Mouse (Mus musculus) lung, adult 2 months (tissue): ENCODE measurements around the gene Cd300lf. TPM values are rescaled to one million over a fixed set of nuclear protein-coding genes. Genes with fewer than 3 reads are reported as not detected.
A peak's percentile ranks its signal among the peaks of the same experiment; 100 is the strongest.

Experiments used
- DNase-seq: peaks from one replicate; pipeline ENCODE4 v3.0.0; 2022
- H3K4me1 ChIP-seq: fragments of 200-500 bp; 2 replicates; pipeline ENCODE4 v1.6.1; 2011; ENCODE audit warnings: low read length; ENCODE audit not compliant: control insufficient read depth, insufficient read depth
- H3K4me3 ChIP-seq: fragments of 200-500 bp; replicated peaks from 2 replicates; pipeline ENCODE3; 2011; ENCODE audit warnings: low read depth, mild to moderate bottlenecking, control low read depth, low read length; ENCODE audit errors: extremely low read depth
- CTCF ChIP-seq: fragments of 200-500 bp; IDR thresholded peaks from 2 replicates; pipeline ENCODE4 v1.5.1; 2011; ENCODE audit warnings: mild to moderate bottlenecking, low read length, control low read depth; ENCODE audit not compliant: insufficient read depth
- POLR2A ChIP-seq: fragments of 200-500 bp; IDR thresholded peaks from 2 replicates; pipeline ENCODE4 v1.6.1; 2011; ENCODE audit warnings: low read depth, mild to moderate bottlenecking, control low read depth, low read length, borderline replicate concordance; ENCODE audit errors: extremely low read depth
- WGBS: fragments of 180-500 bp; shearing (Covaris S2); methylation state at CpG from one replicate; pipeline ENCODE4 v1.1.7; 2018; 5-methylcytosine and 5-hydroxymethylcytosine counted together
- polyA plus RNA-seq: library from polyadenylated mRNA; depleted of rRNA; stranded (reverse); fragments of >200 nt; gene quantifications from 2 replicates; pipeline ENCODE4 v1.2.3, GENCODE M21; 2012

Gene Cd300lf
- polyA plus RNA-seq, 1 experiment: 20.6 TPM

DNA sequence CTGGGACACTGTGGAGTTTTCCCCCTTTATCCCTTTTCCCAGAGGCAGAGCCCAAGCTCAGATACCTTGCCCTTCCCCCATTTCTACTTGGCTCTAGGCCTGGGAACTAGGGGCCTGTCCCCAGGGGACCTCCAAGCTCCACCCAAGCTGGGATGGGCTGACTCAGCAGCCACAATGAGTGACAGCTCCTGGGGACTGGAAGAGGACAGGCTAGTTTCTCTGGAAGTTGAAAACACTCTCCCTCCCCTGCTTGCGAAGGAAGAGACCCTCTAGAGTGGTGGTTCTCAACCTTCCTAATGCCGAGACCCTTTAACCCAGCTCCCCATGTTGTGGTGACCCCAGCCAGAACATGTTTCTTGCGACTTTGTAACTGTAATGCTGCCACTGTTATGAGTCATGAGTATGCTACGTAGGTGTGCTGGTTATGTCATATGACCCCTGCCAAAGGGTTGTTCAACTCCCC, 39.1 kb upstream of the Cd300lf start:
- 43% methylated on average over 4 of the region's 4 CpGs for WGBS
- Histone ChIP-seq H3K4me3 (no peak overlapping the region), H3K4me1 (peaks cover 16% of the 10 kb centered on the region)
- no peak for DNase-seq
- no peak for TF ChIP-seq POLR2A

DNA sequence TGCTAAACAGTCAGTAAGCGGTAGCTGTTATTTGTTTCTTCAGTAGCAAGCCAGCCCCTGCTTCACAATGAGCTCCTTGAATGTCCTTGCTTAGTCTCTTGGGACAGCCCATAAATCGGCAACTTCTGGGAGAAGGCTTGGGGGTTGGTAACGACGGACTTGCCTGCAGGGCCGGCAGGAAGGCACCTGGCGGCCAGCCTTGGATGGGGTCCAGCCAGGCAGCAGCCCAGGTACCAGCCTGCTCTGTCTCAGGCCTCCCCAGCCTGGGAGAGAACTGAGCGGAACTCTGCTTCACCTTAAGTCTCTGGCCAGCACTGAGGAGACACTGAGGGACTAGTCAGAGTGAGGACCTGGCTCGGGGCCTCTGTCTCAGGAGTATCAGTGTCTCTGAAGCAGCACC, 37.3 kb upstream of the Cd300lf start:
- Histone ChIP-seq H3K4me3 (no peak overlapping the region), H3K4me1 (peaks cover 16% of the 10 kb centered on the region)
- 52% methylated on average over 8 of the region's 8 CpGs for WGBS
- no peak for TF ChIP-seq POLR2A
- TF ChIP-seq CTCF: no peak
- DNase-seq: no peak

GRCm38 (mm10) chr11:115169430-115169829, 35.6 kb upstream of the Cd300lf start:
- peaks cover 16% of the 10 kb centered on the region for H3K4me1 ChIP-seq
- 89% methylated on average over 4 of the region's 4 CpGs for WGBS
- no peak overlapping the region for H3K4me3 ChIP-seq
- no peak for TF ChIP-seq POLR2A
- TF ChIP-seq CTCF: no peak
- no peak for DNase-seq

- no peak for TF ChIP-seq CTCF
- no peak for TF ChIP-seq POLR2A
- H3K4me1 ChIP-seq: peaks cover 8% of the 10 kb centered on the region
- 64% methylated on average over 8 of the region's 8 CpGs for WGBS
- no peak for DNase-seq
- H3K4me3 ChIP-seq: no peak overlapping the region
These were observed 33.9 kb upstream of the Cd300lf start for GRCm38 (mm10) chr11:115167631-115168249.

DNA sequence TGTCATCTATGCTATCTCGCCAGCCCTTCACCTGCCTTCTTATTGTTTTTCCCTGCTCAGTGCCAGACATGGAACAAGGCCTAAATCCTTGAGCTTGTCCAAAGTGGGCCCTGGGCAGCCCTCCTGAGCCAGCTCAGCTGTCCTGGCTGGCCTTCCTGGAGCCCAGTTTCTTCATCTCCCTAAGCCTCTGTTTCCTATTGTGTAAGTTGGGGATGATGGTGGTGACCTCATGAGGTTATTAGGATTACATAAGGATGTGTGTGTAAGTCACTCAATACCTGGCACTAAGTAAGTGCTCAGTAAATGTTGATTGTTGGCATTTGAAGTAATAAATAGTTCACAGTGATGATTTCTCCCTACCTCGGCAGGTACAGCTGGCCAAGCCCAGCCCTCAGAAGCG, 33.0 kb upstream of the Cd300lf start:
- WGBS: 71% methylated on average over 3 of the region's 3 CpGs
- no peak for DNase-seq
- H3K4me1 ChIP-seq: 0 out of 2 replicates have a peak, but pooled peaks cover 3% of the 10 kb centered on the region
- TF ChIP-seq POLR2A (no peak), CTCF (no peak)
- H3K4me3 ChIP-seq: no peak overlapping the region

DNA sequence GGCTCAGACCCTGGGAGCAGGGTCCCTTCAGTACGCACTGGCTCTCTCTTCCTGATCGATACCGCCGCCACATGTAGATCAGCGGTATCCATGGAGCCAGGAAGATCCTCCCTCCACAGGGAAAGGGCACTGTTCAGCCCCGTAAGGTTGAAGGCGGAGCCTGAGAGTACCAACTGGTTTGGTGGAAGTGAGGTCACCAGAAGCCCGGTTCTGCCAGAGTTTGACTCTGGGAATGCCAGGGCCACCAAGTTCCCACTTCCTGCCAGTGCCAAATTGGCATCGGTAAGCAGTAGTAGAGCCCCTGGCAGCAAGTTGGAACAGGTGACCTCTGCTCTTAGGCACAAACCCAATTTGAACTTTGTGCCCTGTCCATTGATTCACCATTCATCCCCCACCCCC, 31.2 kb upstream of the Cd300lf start:
- 12% methylated on average over 9 of the region's 9 CpGs for WGBS
- TF ChIP-seq POLR2A (peak; percentile 36; the same call in 1 of the 2 replicates), CTCF (no peak)
- Histone ChIP-seq H3K4me3 (peak overlapping the region; percentile 88), H3K4me1 (0 out of 2 replicates have a peak, but pooled peaks cover 3% of the 10 kb centered on the region)
- peak; percentile 51 for DNase-seq

GRCm38 (mm10) chr11:115164341-115164975, 30.7 kb upstream of the Cd300lf start:
- Histone ChIP-seq H3K4me3 (peak overlapping the region; percentile 88), H3K4me1 (0 out of 2 replicates have a peak, but pooled peaks cover 3% of the 10 kb centered on the region)
- under 1% methylated on average over 14 of the region's 14 CpGs for WGBS
- TF ChIP-seq POLR2A (no peak), CTCF (no peak)
- DNase-seq: no peak

DNA sequence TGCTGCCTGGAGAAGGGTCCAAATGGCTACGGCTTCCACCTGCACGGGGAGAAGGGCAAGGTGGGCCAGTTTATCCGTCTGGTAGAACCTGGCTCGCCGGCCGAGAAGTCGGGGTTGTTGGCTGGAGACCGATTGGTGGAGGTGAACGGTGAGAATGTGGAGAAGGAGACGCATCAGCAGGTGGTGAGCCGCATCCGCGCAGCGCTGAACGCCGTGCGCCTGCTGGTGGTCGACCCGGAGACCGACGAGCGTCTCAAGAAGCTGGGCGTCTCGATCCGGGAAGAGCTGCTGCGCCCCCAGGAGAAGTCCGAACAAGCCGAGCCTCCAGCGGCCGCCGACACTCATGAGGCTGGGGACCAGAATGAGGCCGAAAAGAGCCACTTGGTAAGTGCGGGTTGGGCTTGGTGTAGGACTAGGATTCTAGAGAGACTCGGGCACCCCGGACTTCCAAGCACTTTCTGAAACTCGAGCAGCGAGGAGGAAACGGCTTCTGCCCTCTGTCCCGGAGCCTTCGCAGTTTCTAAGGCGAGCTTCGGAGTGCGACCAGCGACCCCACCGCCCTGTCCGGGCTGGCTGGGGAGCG, 29.9 kb upstream of the Cd300lf start:
- TF ChIP-seq CTCF: no peak
- no peak for TF ChIP-seq POLR2A
- under 1% methylated on average over 47 of the region's 47 CpGs for WGBS
- Histone ChIP-seq H3K4me3 (peak overlapping the region; percentile 88), H3K4me1 (0 out of 2 replicates have a peak, but pooled peaks cover 3% of the 10 kb centered on the region)
- DNase-seq: no peak

DNA sequence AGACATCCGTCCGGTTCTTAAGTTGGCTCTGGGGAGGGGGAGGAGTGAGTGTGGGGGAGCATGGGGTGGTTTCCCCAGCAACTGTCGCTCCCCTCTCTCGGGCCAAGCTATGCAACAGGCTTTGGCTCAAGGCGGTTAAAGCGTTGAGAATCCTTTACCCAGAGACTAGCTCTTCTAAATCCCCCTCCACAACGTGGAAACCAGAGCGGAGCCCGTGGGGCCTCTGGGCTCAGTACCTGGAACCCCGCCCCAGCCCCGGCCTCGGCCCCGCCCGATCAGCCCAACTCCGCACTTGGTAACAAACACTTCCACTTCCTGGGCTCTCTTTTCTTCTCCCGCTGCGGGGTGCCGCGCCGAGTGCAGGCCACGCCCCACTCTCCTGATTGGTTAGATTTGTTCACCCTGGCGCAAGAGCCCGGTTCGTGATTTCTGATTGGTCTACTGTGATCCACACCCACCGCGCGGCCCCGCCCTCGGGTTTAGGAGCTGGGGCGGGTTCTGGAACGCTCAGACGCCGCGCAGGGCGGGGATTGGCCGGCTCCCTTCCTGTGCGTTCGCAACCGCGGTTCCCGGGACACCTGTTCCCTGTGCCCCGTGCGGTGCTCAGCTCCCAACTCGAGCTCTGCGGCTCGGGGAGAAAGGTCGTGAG, 29.2 kb upstream of the Cd300lf start, which contains the start of gene Slc9a3r1:
Slc9a3r1 (plus strand) TSS at position 510 of the 649 bp plus-strand sequence.
- TF ChIP-seq CTCF: no peak
- TF ChIP-seq POLR2A: peak; percentile 99
- DNase-seq: peak; percentile 99
- 0 out of 2 replicates have a peak, but pooled peaks cover 3% of the 10 kb centered on the region for H3K4me1 ChIP-seq
- WGBS: under 1% methylated on average over 47 of the region's 47 CpGs
- peak within 1 kb of the TSS; percentile 88 for H3K4me3 ChIP-seq

- Histone ChIP-seq H3K4me3 (no peak overlapping the region), H3K4me1 (0 out of 2 replicates have a peak, but pooled peaks cover 3% of the 10 kb centered on the region)
- no peak for DNase-seq
- TF ChIP-seq CTCF: no peak
- TF ChIP-seq POLR2A: no peak
- WGBS: 25% methylated on average over 9 of the region's 9 CpGs
These were observed 28.4 kb upstream of the Cd300lf start for GRCm38 (mm10) chr11:115162205-115162601.
